Mouse (Mus musculus): ENCODE data around the gene Traf3ip3.

Gene Traf3ip3

GRCm38 (mm10) chr1:193201383-193201778, at the start of gene Traf3ip3:
Gene Traf3ip3 (minus strand): TSS chr1:193201703.
- peak; percentile 35 for DNase-seq (ENCODE audit: low spot score)

GRCm38 (mm10) chr1:193250026-193250425, 48.5 kb upstream of the Traf3ip3 start:
- no peak for DNase-seq (ENCODE audit: low spot score)

GRCm38 (mm10) chr1:193244235-193244634, 42.7 kb upstream of the Traf3ip3 start:
- DNase-seq (ENCODE audit: low spot score): no peak

- no peak for DNase-seq (ENCODE audit: low spot score)
Measured at GRCm38 (mm10) chr1:193243571-193244193, 42.2 kb upstream of the Traf3ip3 start.

GRCm38 (mm10) chr1:193242863-193243262, 41.4 kb upstream of the Traf3ip3 start:
- no peak for DNase-seq (ENCODE audit: low spot score)

GRCm38 (mm10) chr1:193242238-193242637, 40.7 kb upstream of the Traf3ip3 start:
- DNase-seq (ENCODE audit: low spot score): peak; percentile 91

- no peak for DNase-seq (ENCODE audit: low spot score)
Measured at GRCm38 (mm10) chr1:193241436-193241835, 39.9 kb upstream of the Traf3ip3 start.

- no peak for DNase-seq (ENCODE audit: low spot score)
Measured at GRCm38 (mm10) chr1:193238426-193238825, 36.9 kb upstream of the Traf3ip3 start.

- no peak for DNase-seq (ENCODE audit: low spot score)
Measured at GRCm38 (mm10) chr1:193234930-193235329, 33.4 kb upstream of the Traf3ip3 start.

GRCm38 (mm10) chr1:193234130-193234645, 32.7 kb upstream of the Traf3ip3 start:
- DNase-seq (ENCODE audit: low spot score): no peak

- DNase-seq (ENCODE audit: low spot score): no peak
Measured at GRCm38 (mm10) chr1:193232732-193233131, 31.2 kb upstream of the Traf3ip3 start.

- DNase-seq (ENCODE audit: low spot score): no peak
Measured at GRCm38 (mm10) chr1:193230935-193231334, 29.4 kb upstream of the Traf3ip3 start.

GRCm38 (mm10) chr1:193230531-193230930, 29.0 kb upstream of the Traf3ip3 start:
- no peak for DNase-seq (ENCODE audit: low spot score)

GRCm38 (mm10) chr1:193229570-193229969, 28.1 kb upstream of the Traf3ip3 start:
- DNase-seq (ENCODE audit: low spot score): no peak

GRCm38 (mm10) chr1:193227537-193227936, 26.0 kb upstream of the Traf3ip3 start:
- no peak for DNase-seq (ENCODE audit: low spot score)

- DNase-seq (ENCODE audit: low spot score): no peak
Measured at GRCm38 (mm10) chr1:193226724-193227522, 25.4 kb upstream of the Traf3ip3 start.

GRCm38 (mm10) chr1:193226114-193226513, 24.6 kb upstream of the Traf3ip3 start:
- DNase-seq (ENCODE audit: low spot score): no peak

- no peak for DNase-seq (ENCODE audit: low spot score)
Measured at GRCm38 (mm10) chr1:193225531-193225930, 24.0 kb upstream of the Traf3ip3 start.

GRCm38 (mm10) chr1:193220408-193220807, 18.9 kb upstream of the Traf3ip3 start:
- DNase-seq (ENCODE audit: low spot score): no peak

GRCm38 (mm10) chr1:193216000-193216399, 14.5 kb upstream of the Traf3ip3 start:
- DNase-seq (ENCODE audit: low spot score): no peak

- DNase-seq (ENCODE audit: low spot score): no peak
Measured at GRCm38 (mm10) chr1:193214053-193214452, 12.6 kb upstream of the Traf3ip3 start.

GRCm38 (mm10) chr1:193211371-193211770, 9.9 kb upstream of the Traf3ip3 start:
- no peak for DNase-seq (ENCODE audit: low spot score)

GRCm38 (mm10) chr1:193208178-193208577, 6.7 kb upstream of the Traf3ip3 start:
- DNase-seq (ENCODE audit: low spot score): peak; percentile 60
